Mouse (Mus musculus): ENCODE results near the gene Alpi.

DNA sequence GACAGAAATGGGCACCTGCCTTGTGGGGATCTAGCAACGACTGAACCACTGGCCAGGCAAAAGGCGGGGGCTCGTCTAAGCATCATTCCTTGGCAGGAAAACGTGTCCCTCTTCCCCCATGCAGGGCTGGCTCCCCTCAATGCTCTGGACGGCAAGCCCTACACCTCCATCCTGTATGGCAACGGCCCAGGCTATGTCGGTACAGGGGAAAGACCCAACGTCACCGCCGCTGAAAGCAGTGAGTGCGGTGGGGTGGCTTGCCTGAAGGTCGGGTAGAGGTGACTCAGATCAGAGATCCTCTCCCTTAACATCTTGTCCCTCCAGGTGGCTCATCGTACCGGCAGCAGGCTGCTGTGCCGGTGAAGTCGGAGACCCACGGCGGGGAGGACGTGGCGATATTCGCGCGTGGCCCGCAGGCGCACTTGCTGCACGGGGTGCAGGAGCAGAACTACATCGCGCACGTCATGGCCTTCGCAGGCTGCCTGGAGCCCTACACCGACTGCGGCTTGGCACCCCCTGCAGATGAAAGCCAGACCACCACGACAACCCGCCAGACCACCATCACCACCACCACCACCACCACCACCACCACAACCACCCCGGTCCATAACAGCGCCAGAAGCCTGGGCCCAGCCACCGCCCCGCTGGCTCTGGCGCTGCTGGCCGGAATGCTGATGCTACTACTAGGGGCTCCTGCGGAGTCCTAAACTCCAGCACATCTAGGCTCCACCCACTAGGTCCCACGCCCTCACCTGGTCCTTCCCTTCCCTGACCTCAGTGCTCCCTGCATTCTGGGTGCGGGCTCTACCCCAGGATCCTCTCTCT is 26.0 kb upstream of the Alpi start:
- TF ChIP-seq CTCF (IDR thresholded peaks at IDR 0.05; ENCODE audit: control insufficient read depth, insufficient read depth, insufficient replicate concordance, low read depth, low read length), result no peak
- no peak for TF ChIP-seq POLR2A (IDR thresholded peaks at IDR 0.05; ENCODE audit: control insufficient read depth, low read depth, low read length)

All from testis, adult 2 months (tissue).